Mouse (Mus musculus): Measurements from ENCODE around the gene Arhgef17. TPM values are rescaled to one million over a fixed set of nuclear protein-coding genes. Genes with fewer than 3 reads are reported as not detected.
A peak's percentile ranks its signal among the peaks of the same experiment; 100 is the strongest.

Arhgef17 gene
- polyA plus RNA-seq, 1 experiment: 30.3 TPM

DNA sequence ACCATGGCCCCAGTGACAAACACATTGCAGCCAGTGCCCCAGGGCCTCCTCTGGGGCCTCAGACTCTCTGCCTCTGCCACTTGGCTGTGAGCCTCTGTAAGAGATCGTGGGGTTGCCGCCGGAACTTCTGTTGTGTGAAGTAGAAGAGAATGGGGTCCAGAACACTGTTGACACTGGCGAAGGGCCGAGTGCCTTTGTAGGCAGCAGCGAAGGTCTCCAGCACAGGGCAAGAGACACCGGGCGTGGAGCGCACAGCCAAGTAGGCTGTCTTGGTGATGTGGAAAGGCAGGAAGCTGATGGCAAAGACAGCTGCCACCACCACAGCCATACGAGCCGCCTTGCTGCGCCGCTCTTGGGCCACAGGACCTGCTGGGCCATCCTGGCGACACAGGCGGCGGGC, 6.2 kb upstream of the Arhgef17 start:
- no peak for DNase-seq (ENCODE audit: low read depth)
- TF ChIP-seq CTCF (IDR thresholded peaks at IDR 0.05; ENCODE audit: borderline replicate concordance, extremely low read depth, insufficient read depth, insufficient read length) (no peak), POLR2A (IDR thresholded peaks at IDR 0.05; ENCODE audit: borderline replicate concordance, extremely low read depth, insufficient read depth, insufficient read length, poor library complexity, severe bottlenecking) (no peak)

GRCm38 (mm10) chr7:100937481-100937880, 5.6 kb upstream of the Arhgef17 start:
- DNase-seq (ENCODE audit: low read depth): no peak
- TF ChIP-seq CTCF (IDR thresholded peaks at IDR 0.05; ENCODE audit: borderline replicate concordance, extremely low read depth, insufficient read depth, insufficient read length): no peak
- TF ChIP-seq POLR2A (IDR thresholded peaks at IDR 0.05; ENCODE audit: borderline replicate concordance, extremely low read depth, insufficient read depth, insufficient read length, poor library complexity, severe bottlenecking): no peak

DNA sequence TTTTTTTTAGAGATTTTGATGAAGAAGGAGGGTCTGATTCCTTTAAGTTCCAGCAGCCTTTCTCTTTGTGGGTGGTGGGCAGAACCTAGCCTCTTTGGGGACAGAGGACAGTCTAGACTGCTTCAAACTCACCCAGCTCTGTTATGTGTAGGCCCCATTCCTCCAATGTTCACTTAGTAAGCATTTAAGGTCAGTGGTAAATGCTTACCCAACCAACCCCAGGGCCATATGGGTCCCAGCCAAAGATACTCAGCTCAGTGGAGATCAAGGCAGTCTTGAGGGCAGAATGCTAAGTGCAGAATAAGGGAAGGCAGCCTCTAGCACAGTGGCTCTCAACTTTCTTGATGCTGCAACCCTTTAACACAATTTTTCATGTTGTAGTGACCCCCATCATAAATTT, 1.6 kb upstream of the Arhgef17 start:
- DNase-seq (ENCODE audit: low read depth): no peak
- TF ChIP-seq POLR2A (IDR thresholded peaks at IDR 0.05; ENCODE audit: borderline replicate concordance, extremely low read depth, insufficient read depth, insufficient read length, poor library complexity, severe bottlenecking) (no peak), CTCF (IDR thresholded peaks at IDR 0.05; ENCODE audit: borderline replicate concordance, extremely low read depth, insufficient read depth, insufficient read length) (no peak)

DNA sequence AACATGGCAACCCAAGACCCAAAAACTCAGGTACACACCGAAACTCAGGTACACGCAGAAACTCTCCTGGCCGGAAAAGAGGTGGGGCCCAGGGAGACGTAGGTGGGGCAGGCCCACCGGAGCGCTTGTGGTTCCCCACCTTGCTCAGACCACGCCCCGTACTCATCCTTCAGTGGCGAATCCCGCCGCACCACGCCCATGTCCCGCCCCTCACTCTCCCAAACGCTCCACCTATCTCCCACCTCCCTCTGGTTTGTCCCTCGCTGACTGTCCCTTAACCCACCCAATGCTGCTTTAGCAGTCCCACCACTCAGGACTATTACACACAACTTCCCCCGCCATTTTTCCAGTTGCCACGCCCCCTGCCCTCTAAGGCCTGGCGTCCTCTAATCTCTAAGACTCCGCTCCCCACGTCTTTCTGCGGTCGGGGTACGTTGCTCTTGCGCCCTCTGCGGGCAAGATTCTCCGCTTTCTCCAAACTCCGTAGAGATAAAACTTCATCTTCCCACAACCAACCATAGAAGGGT, 637 bp upstream of the Arhgef17 start:
- DNase-seq (ENCODE audit: low read depth): peak; percentile 95
- TF ChIP-seq POLR2A (IDR thresholded peaks at IDR 0.05; ENCODE audit: borderline replicate concordance, extremely low read depth, insufficient read depth, insufficient read length, poor library complexity, severe bottlenecking) (no peak), CTCF (IDR thresholded peaks at IDR 0.05; ENCODE audit: borderline replicate concordance, extremely low read depth, insufficient read depth, insufficient read length) (peak; percentile 74)

GRCm38 (mm10) chr7:100931316-100931925, 486 bp downstream of the Arhgef17 start:
- no peak for DNase-seq (ENCODE audit: low read depth)

DNA sequence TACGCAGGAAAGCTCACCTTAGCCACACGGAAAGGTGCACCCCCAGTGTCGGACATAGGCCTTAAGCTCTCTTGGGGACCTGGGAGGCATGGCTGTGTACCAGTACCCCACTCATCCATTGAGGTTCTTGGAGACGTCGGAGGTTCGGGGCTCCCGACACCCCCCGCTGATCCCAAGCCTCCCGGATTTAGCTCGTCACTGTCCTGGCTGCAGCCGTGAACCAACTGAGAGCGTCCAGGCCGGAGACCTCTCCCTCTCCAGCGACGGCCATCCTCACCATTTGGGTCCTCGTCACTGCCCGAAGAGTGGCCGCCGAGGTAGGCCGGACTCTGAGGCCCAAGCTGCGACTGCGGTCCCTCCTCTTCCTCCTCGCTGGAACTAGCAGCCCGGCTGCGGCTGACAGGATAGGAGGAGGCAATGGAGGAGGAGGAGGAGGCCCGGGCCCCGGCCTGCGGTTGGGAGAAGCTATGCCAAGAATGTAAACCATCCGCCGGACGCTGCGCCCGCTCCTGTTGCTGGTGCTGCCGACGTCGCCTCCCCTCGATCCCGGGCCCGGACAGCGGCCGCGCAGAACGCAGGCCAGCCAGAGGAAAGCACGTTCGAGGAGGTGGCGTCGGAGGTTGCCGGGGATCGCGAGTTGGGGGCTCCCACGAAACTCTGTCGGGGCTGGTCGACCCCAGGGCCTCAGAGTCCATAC, 1.1 kb downstream of the Arhgef17 start:
- peak; percentile 57 for DNase-seq (ENCODE audit: low read depth)
- no peak for TF ChIP-seq CTCF (IDR thresholded peaks at IDR 0.05; ENCODE audit: borderline replicate concordance, extremely low read depth, insufficient read depth, insufficient read length)
- no peak for TF ChIP-seq POLR2A (IDR thresholded peaks at IDR 0.05; ENCODE audit: borderline replicate concordance, extremely low read depth, insufficient read depth, insufficient read length, poor library complexity, severe bottlenecking)

More at GRCm38 (mm10) chr7:100931316-100931925, 486 bp downstream of the Arhgef17 start:
- TF ChIP-seq CTCF (IDR thresholded peaks at IDR 0.05; ENCODE audit: borderline replicate concordance, extremely low read depth, insufficient read depth, insufficient read length) (no peak), POLR2A (IDR thresholded peaks at IDR 0.05; ENCODE audit: borderline replicate concordance, extremely low read depth, insufficient read depth, insufficient read length, poor library complexity, severe bottlenecking) (no peak)

- DNase-seq (ENCODE audit: low read depth): no peak
- TF ChIP-seq CTCF (IDR thresholded peaks at IDR 0.05; ENCODE audit: borderline replicate concordance, extremely low read depth, insufficient read depth, insufficient read length) (no peak), POLR2A (IDR thresholded peaks at IDR 0.05; ENCODE audit: borderline replicate concordance, extremely low read depth, insufficient read depth, insufficient read length, poor library complexity, severe bottlenecking) (no peak)
Observed at GRCm38 (mm10) chr7:100929639-100930303, 2.1 kb downstream of the Arhgef17 start.

GRCm38 (mm10) chr7:100928456-100928855, 3.5 kb downstream of the Arhgef17 start:
- TF ChIP-seq POLR2A (IDR thresholded peaks at IDR 0.05; ENCODE audit: borderline replicate concordance, extremely low read depth, insufficient read depth, insufficient read length, poor library complexity, severe bottlenecking): no peak
- no peak for TF ChIP-seq CTCF (IDR thresholded peaks at IDR 0.05; ENCODE audit: borderline replicate concordance, extremely low read depth, insufficient read depth, insufficient read length)
- no peak for DNase-seq (ENCODE audit: low read depth)

DNA sequence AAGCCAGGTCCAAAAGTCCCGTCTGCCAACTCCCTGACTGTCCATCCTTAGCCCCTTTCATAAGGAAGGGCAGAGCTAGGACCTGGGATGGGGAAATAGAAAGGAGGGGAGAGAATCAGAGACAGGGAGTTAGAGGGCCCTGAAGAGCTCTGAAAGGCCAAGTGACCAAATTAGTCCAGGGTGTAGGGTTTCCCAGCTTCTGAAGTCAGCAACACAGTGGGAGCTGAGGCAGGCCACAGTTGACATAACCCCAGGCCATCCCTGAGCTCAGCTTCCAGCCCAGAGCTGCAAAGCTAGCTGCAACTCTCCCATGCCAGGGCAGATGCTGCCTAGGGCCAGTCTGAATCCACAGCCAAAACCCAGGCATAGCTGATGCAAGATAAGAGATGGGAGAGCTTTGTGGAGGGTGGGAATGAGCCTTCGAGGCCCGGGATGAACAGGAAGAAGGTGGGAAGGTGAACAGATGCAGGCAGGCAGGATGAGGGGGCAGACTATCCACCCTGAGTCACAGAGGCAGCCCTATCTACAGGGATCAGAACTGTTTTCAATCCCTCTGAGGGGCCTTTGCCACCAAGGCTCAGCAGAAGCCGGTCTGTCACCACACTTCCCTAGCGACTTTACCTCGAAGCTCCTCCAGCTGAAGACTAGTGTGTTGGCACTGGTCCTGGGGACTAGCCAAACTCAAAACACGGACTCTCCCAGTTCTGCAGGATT, 4.5 kb downstream of the Arhgef17 start:
- TF ChIP-seq POLR2A (IDR thresholded peaks at IDR 0.05; ENCODE audit: borderline replicate concordance, extremely low read depth, insufficient read depth, insufficient read length, poor library complexity, severe bottlenecking): no peak
- TF ChIP-seq CTCF (IDR thresholded peaks at IDR 0.05; ENCODE audit: borderline replicate concordance, extremely low read depth, insufficient read depth, insufficient read length): no peak
- DNase-seq (ENCODE audit: low read depth): no peak

- no peak for TF ChIP-seq CTCF (IDR thresholded peaks at IDR 0.05; ENCODE audit: borderline replicate concordance, extremely low read depth, insufficient read depth, insufficient read length)
- no peak for TF ChIP-seq POLR2A (IDR thresholded peaks at IDR 0.05; ENCODE audit: borderline replicate concordance, extremely low read depth, insufficient read depth, insufficient read length, poor library complexity, severe bottlenecking)
- DNase-seq (ENCODE audit: low read depth): no peak
Observed at GRCm38 (mm10) chr7:100926311-100926923, 5.5 kb downstream of the Arhgef17 start.

Measured in brain, embryonic 14.5 days (tissue).